Mouse (Mus musculus) myocyte (in vitro differentiated cells): ENCODE measurements around the gene Wwox. TPM values are rescaled to one million over a fixed set of nuclear protein-coding genes. Genes with fewer than 3 reads are reported as not detected.

Experiments
- H3K27me3 ChIP-seq: one replicate; pipeline ENCODE4 v1.6.1; 2011; ENCODE audit not compliant: control insufficient read depth, insufficient read depth, insufficient read length
- H3K36me3 ChIP-seq: one replicate; pipeline ENCODE4 v1.6.1; 2011; ENCODE audit not compliant: control insufficient read depth, insufficient read depth
- H3K4me2 ChIP-seq: one replicate; pipeline ENCODE4 v1.6.1; 2011; ENCODE audit warnings: low read depth, control low read depth
- H3K4me3 ChIP-seq: one replicate; pipeline ENCODE4 v1.5.1; 2011; ENCODE audit warnings: mild to moderate bottlenecking, control low read depth, moderate library complexity
- H3K79me2 ChIP-seq: one replicate; pipeline ENCODE4 v1.6.1; 2011; ENCODE audit not compliant: control insufficient read depth, insufficient read depth
- H3ac ChIP-seq: one replicate; pipeline ENCODE4 v1.6.1; 2011; ENCODE audit not compliant: control insufficient read depth, insufficient read length
- CEBPB ChIP-seq: IDR thresholded peaks from 2 replicates; pipeline ENCODE4 v1.6.1; 2011; ENCODE audit warnings: mild to moderate bottlenecking, moderate library complexity; ENCODE audit not compliant: poor library complexity, insufficient read depth, severe bottlenecking
- E2F4 ChIP-seq: IDR thresholded peaks from one replicate; pipeline ENCODE4 v1.6.1; 2011; ENCODE audit warnings: mild to moderate bottlenecking, control low read depth, moderate library complexity; ENCODE audit not compliant: insufficient read depth
- MAX ChIP-seq: IDR thresholded peaks from one replicate; pipeline ENCODE4 v1.6.1; 2011; ENCODE audit warnings: low read depth, mild to moderate bottlenecking, control low read depth
- MYOD1 ChIP-seq, 3 experiments: IDR thresholded peaks; one replicate each; pipeline ENCODE4 v1.6.1; 2011; ENCODE audit warnings: control low read depth in 2 of 3, low read depth in 2 of 3, mild to moderate bottlenecking in 2 of 3, moderate library complexity in 1 of 3; ENCODE audit not compliant: insufficient read length in 2 of 3, control insufficient read depth in 1 of 3
- MYOG ChIP-seq, 3 experiments: IDR thresholded peaks; one replicate each; pipeline ENCODE4 v1.6.1; 2011; ENCODE audit warnings: control low read depth in 2 of 3, low read depth in 2 of 3, mild to moderate bottlenecking in 2 of 3; ENCODE audit not compliant: insufficient read length in 2 of 3, control insufficient read depth in 1 of 3, insufficient read depth in 1 of 3
- POLR2A ChIP-seq: IDR thresholded peaks from one replicate; pipeline ENCODE4 v1.6.1; 2011; ENCODE audit warnings: low read depth, mild to moderate bottlenecking, control low read depth, moderate library complexity; ENCODE audit not compliant: insufficient read length
- POLR2AphosphoS2 ChIP-seq: IDR thresholded peaks from one replicate; pipeline ENCODE4 v1.6.1; 2011; ENCODE audit warnings: low read depth, control low read depth; ENCODE audit not compliant: insufficient read length
- REST ChIP-seq: IDR thresholded peaks from one replicate; pipeline ENCODE4 v1.6.1; 2011; ENCODE audit warnings: mild to moderate bottlenecking, control low read depth, moderate library complexity; ENCODE audit not compliant: insufficient read depth, insufficient read length
- SRF ChIP-seq: IDR thresholded peaks from one replicate; pipeline ENCODE4 v1.6.1; 2011; ENCODE audit warnings: low read depth; ENCODE audit not compliant: control insufficient read depth, insufficient read length
- TCF12 ChIP-seq: IDR thresholded peaks from one replicate; pipeline ENCODE4 v1.6.1; 2011; ENCODE audit warnings: mild to moderate bottlenecking, control low read depth; ENCODE audit not compliant: poor library complexity, insufficient read depth, severe bottlenecking
- TCF3 ChIP-seq: IDR thresholded peaks from one replicate; pipeline ENCODE4 v1.6.1; 2011; ENCODE audit warnings: low read depth, control low read depth; ENCODE audit not compliant: insufficient read length
- USF1 ChIP-seq: IDR thresholded peaks from one replicate; pipeline ENCODE4 v1.6.1; 2011; ENCODE audit warnings: low read depth, mild to moderate bottlenecking, control low read depth, moderate library complexity
- polyA plus RNA-seq: library from polyadenylated mRNA; unstranded; fragments of >200 nt; fragmentation: generic; extraction: Trizol; gene quantifications from one replicate; pipeline ENCODE4 v1.2.1, GENCODE M21; 2012; ENCODE audit warnings: missing spikeins

The Wwox gene
- polyA plus RNA-seq, 1 experiment: 8.6 TPM

DNA sequence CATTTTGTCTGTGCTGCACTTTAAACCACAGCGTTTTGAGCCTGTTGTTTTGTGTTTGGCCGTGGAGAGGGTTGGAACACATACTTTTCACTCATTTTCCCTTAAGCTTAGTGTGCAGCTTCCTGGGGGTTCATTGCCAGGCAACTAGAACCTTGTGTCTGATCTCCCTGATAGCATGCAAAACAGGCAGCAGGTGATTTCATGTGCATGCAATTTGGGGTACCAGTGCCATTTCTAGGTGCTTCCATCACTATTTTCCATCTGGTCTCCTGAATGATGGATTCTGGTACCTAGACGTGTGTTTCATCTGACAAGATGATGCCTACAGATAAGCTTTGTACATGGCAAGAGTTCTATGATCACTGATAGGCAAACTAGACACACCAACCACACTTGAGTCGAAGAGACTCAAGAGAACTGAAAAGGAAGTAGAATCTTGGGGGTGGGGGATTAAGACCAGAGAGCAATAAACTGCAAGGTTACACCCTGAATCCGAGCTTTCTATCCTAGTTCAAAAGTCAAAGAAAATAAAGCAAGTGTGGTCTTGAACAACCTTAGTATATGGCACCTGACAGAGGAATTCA, 951.6 kb downstream of the Wwox start:
- no peaks in the 10 kb centered on the region for H3K36me3 ChIP-seq
- H3K4me2 ChIP-seq: no peak overlapping the region
- no peak overlapping the region for H3K4me3 ChIP-seq
- no peak for TF ChIP-seq E2F4
- TF ChIP-seq MYOD1 (IDR thresholded peaks at IDR 0.05; ENCODE audit: control insufficient read depth in 1 of 3, insufficient read length in 2 of 3, low read depth in 2 of 3): no peak
- TF ChIP-seq POLR2AphosphoS2: no peak
- no peak for TF ChIP-seq REST
- no peak for TF ChIP-seq MYOG (IDR thresholded peaks at IDR 0.05; ENCODE audit: control insufficient read depth in 1 of 3, insufficient read depth in 1 of 3, insufficient read length in 2 of 3, low read depth in 2 of 3)
- no peak for TF ChIP-seq POLR2A
- TF ChIP-seq MAX: no peak
- TF ChIP-seq TCF12: no peak
- no peak for TF ChIP-seq TCF3
- TF ChIP-seq SRF: no peak
- no peak overlapping the region for H3ac ChIP-seq
- no peaks in the 10 kb centered on the region for H3K79me2 ChIP-seq
- H3K27me3 ChIP-seq: no peaks in the 10 kb centered on the region

DNA sequence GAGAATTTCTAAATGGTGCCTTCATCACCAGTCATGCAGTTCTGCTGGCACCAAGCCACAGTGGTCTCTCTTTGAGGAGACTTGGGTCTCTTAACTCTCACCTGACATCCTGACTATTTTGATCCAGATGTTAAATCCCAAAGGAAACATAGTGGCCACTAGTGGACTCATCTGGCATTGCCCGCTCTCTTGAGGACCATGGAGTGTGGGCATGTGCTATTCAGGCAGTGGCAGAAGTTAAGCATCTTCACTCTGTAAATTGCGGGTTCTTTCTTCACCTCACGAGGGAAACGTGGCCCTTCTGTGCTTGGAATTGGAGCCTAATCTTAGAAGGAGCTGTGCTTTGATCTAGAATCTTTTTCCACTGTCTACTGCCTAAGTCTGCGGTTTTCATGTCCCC, 956.4 kb downstream of the Wwox start:
- Histone ChIP-seq H3K4me2 (no peak overlapping the region), H3K27me3 (no peaks in the 10 kb centered on the region), H3K4me3 (no peak overlapping the region), H3K36me3 (no peaks in the 10 kb centered on the region), H3ac (no peak overlapping the region), H3K79me2 (no peaks in the 10 kb centered on the region)
- TF ChIP-seq REST (no peak), MAX (no peak), E2F4 (no peak), POLR2AphosphoS2 (no peak), MYOD1 (IDR thresholded peaks at IDR 0.05; ENCODE audit: control insufficient read depth in 1 of 3, insufficient read length in 2 of 3, low read depth in 2 of 3) (no peak), MYOG (IDR thresholded peaks at IDR 0.05; ENCODE audit: control insufficient read depth in 1 of 3, insufficient read depth in 1 of 3, insufficient read length in 2 of 3, low read depth in 2 of 3) (no peak), TCF12 (no peak), CEBPB (no peak), TCF3 (no peak), USF1 (no peak), POLR2A (no peak), SRF (no peak)

DNA sequence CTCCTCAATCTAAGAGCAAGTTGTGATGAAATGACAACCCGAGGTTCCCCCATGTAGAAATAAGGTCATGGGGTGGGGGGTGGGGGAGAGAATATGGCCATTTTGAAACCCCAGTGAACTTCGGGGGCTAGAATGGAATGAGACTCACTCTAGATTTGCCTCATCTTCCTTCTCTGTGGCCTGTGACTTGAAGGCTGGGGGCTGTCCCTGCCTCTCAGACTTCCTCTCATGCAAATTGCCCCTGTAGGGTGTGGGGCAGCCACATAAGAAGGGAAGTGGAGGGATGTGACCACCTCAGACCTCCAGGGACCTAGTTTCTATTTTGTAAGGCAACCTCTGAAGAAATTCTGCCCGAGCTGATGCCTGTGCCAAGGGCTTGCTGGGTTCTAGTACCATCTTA, 958.5 kb downstream of the Wwox start:
- TF ChIP-seq SRF (no peak), MYOD1 (IDR thresholded peaks at IDR 0.05; ENCODE audit: control insufficient read depth in 1 of 3, insufficient read length in 2 of 3, low read depth in 2 of 3) (no peak), MYOG (IDR thresholded peaks at IDR 0.05; ENCODE audit: control insufficient read depth in 1 of 3, insufficient read depth in 1 of 3, insufficient read length in 2 of 3, low read depth in 2 of 3) (no peak), POLR2A (no peak), E2F4 (no peak), TCF12 (no peak), TCF3 (no peak)
- no peaks in the 10 kb centered on the region for H3K27me3 ChIP-seq
- H3K4me3 ChIP-seq: no peak overlapping the region
- H3K79me2 ChIP-seq: no peaks in the 10 kb centered on the region
- H3K4me2 ChIP-seq: no peak overlapping the region
- no peaks in the 10 kb centered on the region for H3K36me3 ChIP-seq
- no peak overlapping the region for H3ac ChIP-seq

DNA sequence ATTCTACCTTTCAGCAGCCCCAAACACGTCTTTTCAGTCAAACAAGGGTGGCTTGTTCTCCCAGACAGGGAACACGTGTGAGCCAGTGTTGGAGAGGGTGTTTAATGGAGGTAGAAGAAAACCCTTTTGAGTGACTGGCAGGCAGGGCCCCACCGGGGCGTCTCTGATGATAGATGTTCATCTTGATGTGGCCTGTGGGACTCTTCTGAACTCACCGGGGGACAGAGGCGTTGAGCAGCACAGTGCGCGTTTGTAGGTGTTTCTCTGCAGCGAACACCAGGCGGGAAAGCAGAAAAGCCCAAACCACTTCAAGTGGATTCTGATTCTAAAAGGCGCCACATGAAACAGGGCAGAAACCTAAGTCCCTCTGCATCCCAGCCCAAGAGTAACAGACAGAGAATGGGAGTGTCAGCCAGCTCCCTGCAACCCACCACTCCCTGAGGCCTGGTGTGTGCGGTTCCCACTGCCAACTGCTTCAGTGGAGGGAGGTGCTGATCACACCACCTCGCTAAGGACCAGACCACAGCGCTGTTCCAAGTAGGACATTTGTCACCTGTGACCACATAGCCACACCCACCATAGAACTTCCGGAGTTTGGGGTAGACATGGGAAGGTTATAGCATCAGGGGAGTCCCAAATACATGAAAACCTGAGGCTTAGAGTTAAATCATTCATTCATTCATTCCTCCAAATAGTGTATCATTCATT, 960.7 kb downstream of the Wwox start:
- no peaks in the 10 kb centered on the region for H3K36me3 ChIP-seq
- no peaks in the 10 kb centered on the region for H3K27me3 ChIP-seq
- no peaks in the 10 kb centered on the region for H3K79me2 ChIP-seq
- H3K4me2 ChIP-seq: no peak overlapping the region
- no peak overlapping the region for H3K4me3 ChIP-seq
- TF ChIP-seq POLR2A (no peak), MYOG (IDR thresholded peaks at IDR 0.05; ENCODE audit: control insufficient read depth in 1 of 3, insufficient read depth in 1 of 3, insufficient read length in 2 of 3, low read depth in 2 of 3) (no peak), MYOD1 (IDR thresholded peaks at IDR 0.05; ENCODE audit: control insufficient read depth in 1 of 3, insufficient read length in 2 of 3, low read depth in 2 of 3) (no peak), CEBPB (no peak), POLR2AphosphoS2 (no peak), TCF12 (no peak), SRF (no peak), MAX (no peak), USF1 (no peak), TCF3 (no peak), E2F4 (no peak), REST (no peak)
- H3ac ChIP-seq: no peak overlapping the region

Other genes with a start within 250 kb of the Wwox start
- gene Vat1l, start 234.0 kb upstream of the Wwox start, polyA plus RNA-seq: 0.01 TPM
- not detected for gene Clec3a, start 21.6 kb upstream of the Wwox start, polyA plus RNA-seq